Mouse (Mus musculus) hindbrain, embryonic 13.5 days (tissue): ENCODE data around the gene Tsnaxip1. TPM values are rescaled to one million over a fixed set of nuclear protein-coding genes. Genes with fewer than 3 reads are reported as not detected.
A peak's percentile ranks its signal among the peaks of the same experiment; 100 is the strongest.

Experiments
- ATAC-seq: fragments of 200-750 bp; cut with Nextera tagmentation; 2 replicates; pipeline ENCODE4 v1.8.0; 2017; ENCODE audit warnings: moderate TSS enrichment; ENCODE audit not compliant: low FRiP score
- H3K27ac ChIP-seq: fragments of 300-500 bp; sonication (generic); 2 replicates; pipeline ENCODE4 v1.5.1; 2015; ENCODE audit warnings: inconsistent platforms, mild to moderate bottlenecking, moderate library complexity
- H3K27me3 ChIP-seq: fragments of 300-500 bp; sonication (generic); 2 replicates; pipeline ENCODE4 v1.6.1; 2015; ENCODE audit warnings: mild to moderate bottlenecking, inconsistent platforms
- H3K36me3 ChIP-seq: fragments of 300-500 bp; sonication (generic); 2 replicates; pipeline ENCODE4 v1.6.1; 2015; ENCODE audit warnings: mild to moderate bottlenecking, inconsistent platforms
- H3K4me1 ChIP-seq: fragments of 300-500 bp; sonication (generic); replicated peaks from 2 replicates; pipeline ENCODE4 v1.6.1; 2015; ENCODE audit warnings: inconsistent platforms
- H3K4me2 ChIP-seq: fragments of 300-500 bp; sonication (generic); 2 replicates; pipeline ENCODE4 v1.6.1; 2015; ENCODE audit warnings: inconsistent platforms, mild to moderate bottlenecking, moderate library complexity
- H3K4me3 ChIP-seq: fragments of 300-500 bp; sonication (generic); 2 replicates; pipeline ENCODE4 v1.5.1; 2015; ENCODE audit warnings: mild to moderate bottlenecking, inconsistent platforms
- H3K9ac ChIP-seq: fragments of 300-500 bp; sonication (generic); 2 replicates; pipeline ENCODE4 v1.6.1; 2015; ENCODE audit warnings: mild to moderate bottlenecking, inconsistent platforms
- H3K9me3 ChIP-seq: fragments of 300-500 bp; sonication (generic); 2 replicates; pipeline ENCODE4 v1.6.1; 2016; ENCODE audit warnings: inconsistent platforms
- WGBS: fragments of 180-500 bp; shearing (Covaris S2); methylation state at CpG from one replicate; pipeline ENCODE4 v1.1.7; 2015; 5-methylcytosine and 5-hydroxymethylcytosine counted together
- polyA plus RNA-seq: library from polyadenylated mRNA; unstranded; fragments of >200 nt; fragmentation: Nextera tagmentation; extraction: Ambion mirVana; gene quantifications from 2 replicates; pipeline ENCODE4 v1.2.1, GENCODE M21; 2015

Gene Tsnaxip1
- polyA plus RNA-seq = 0.80 and 1.6 TPM in 2 replicates

DNA sequence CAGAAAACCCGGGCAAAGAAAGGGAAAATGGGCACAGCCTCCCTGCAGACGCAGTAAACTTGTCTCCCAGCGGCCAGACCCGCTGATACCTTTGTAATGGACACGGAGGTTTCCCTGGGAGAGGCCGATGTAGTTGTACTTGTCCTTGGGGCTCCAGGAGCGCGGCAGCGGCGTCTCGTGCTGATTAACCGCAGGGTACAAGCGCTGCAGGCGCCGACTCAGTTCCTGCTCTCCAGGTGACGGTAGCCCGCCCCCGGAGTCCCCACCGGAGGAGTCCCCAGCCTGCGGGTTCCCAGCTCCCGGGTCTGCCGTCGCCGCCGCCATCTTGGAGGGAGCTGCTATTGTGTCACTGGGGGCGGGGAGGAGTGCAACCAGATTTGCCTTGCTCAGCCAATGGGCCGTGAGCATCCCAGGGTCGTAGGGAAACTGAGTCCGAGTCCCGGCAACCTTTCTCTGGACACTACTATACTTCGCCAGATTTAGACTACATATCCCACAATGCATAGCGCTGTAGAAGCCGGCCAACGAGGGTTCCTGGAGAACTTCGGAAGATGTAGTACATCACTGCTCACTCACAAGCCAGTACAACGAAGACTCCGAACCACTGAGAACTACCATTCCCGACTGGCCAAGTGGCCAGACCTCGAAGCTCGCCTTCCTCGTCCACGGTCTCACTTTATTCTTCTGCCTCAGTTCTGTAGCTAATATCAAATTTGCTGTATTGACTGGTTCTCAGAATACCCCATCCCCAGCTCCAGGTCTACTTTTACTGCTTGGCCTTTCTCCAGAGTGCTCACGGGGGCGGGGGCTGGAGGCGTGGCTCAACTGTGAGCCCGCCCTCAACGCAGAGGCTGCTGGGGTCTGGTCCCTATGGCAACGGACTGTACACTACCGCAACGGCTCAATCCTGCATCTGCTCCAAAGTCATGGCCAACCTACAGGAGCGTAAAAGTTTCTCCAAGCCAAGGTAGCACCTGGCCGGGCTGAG lies at the start of gene Tsnaxip1, which contains the start of gene Ranbp10:
Tsnaxip1 (plus strand) TSS at position 871 of the 988 bp plus-strand sequence.
Ranbp10 (minus strand) TSS at position 490 of the 988 bp plus-strand sequence.
- peaks cover 28% of the 10 kb centered on the region for H3K4me1 ChIP-seq
- ATAC-seq = peak; percentile 99
- peaks cover 26% of the 10 kb centered on the region for H3K36me3 ChIP-seq
- H3K4me2 ChIP-seq = peak within 1 kb of the TSS; percentile 98
- H3K27me3 ChIP-seq = no peaks in the 10 kb centered on the region
- H3K9me3 ChIP-seq = no peaks in the 10 kb centered on the region
- H3K9ac ChIP-seq = peak within 1 kb of the TSS; percentile 96
- H3K27ac ChIP-seq = peak within 1 kb of the TSS; percentile 85
- peak within 1 kb of the TSS; percentile 97 for H3K4me3 ChIP-seq
- WGBS = under 1% methylated on average over 52 of the region's 52 CpGs

- WGBS = 92% methylated on average over 2 of the region's 2 CpGs
- H3K9ac ChIP-seq = no peak overlapping the region
- H3K4me2 ChIP-seq = no peak overlapping the region
- H3K4me3 ChIP-seq = no peak overlapping the region
- H3K4me1 ChIP-seq = no peaks in the 10 kb centered on the region
- ATAC-seq = no peak
- H3K36me3 ChIP-seq = peaks cover 94% of the 10 kb centered on the region
- no peak overlapping the region for H3K27ac ChIP-seq
- H3K9me3 ChIP-seq = no peaks in the 10 kb centered on the region
- H3K27me3 ChIP-seq = no peaks in the 10 kb centered on the region
Measured at GRCm38 (mm10) chr8:105777833-105778232, 49.7 kb upstream of the Tsnaxip1 start.

DNA sequence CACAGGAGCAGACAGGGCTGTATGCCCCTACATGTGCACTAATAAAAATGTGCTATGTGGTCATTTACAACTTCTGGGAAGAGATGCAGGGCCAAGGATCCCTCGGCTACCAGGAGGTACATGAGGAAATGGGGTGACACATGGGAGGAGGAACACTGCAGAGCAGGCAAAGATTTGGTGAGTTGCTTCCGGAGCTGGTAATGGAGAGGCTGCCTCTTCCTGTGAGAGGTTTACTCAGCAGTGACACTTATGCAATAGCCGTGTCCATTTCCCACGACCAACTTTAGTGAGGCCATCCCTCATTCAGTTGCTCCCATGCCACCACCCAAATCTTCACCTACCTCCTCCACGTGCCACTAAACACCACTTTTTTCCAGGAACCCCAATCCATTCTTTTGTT lies 47.2 kb upstream of the Tsnaxip1 start:
- no peak overlapping the region for H3K4me3 ChIP-seq
- 94% methylated on average over 5 of the region's 5 CpGs for WGBS
- H3K4me1 ChIP-seq = no peaks in the 10 kb centered on the region
- H3K27ac ChIP-seq = no peak overlapping the region
- H3K9me3 ChIP-seq = no peaks in the 10 kb centered on the region
- H3K9ac ChIP-seq = no peak overlapping the region
- no peaks in the 10 kb centered on the region for H3K27me3 ChIP-seq
- H3K4me2 ChIP-seq = no peak overlapping the region
- no peak for ATAC-seq
- H3K36me3 ChIP-seq = peaks cover 85% of the 10 kb centered on the region

- no peak overlapping the region for H3K4me2 ChIP-seq
- H3K9ac ChIP-seq = no peak overlapping the region
- no peak for ATAC-seq
- no peak overlapping the region for H3K4me3 ChIP-seq
- H3K27me3 ChIP-seq = no peaks in the 10 kb centered on the region
- H3K27ac ChIP-seq = no peak overlapping the region
- H3K4me1 ChIP-seq = peaks cover 7% of the 10 kb centered on the region; the same call in 1 of the 2 replicates
- no peaks in the 10 kb centered on the region for H3K9me3 ChIP-seq
- H3K36me3 ChIP-seq = peaks cover 26% of the 10 kb centered on the region
- WGBS = 92% methylated on average over 2 of the region's 2 CpGs
Measured at GRCm38 (mm10) chr8:105788241-105788640, 39.3 kb upstream of the Tsnaxip1 start.

- Histone ChIP-seq H3K36me3 (peaks cover 22% of the 10 kb centered on the region), H3K9me3 (no peaks in the 10 kb centered on the region), H3K27ac (no peak overlapping the region), H3K9ac (no peak overlapping the region), H3K4me2 (no peak overlapping the region), H3K4me3 (no peak overlapping the region), H3K4me1 (peaks cover 7% of the 10 kb centered on the region; the same call in 1 of the 2 replicates), H3K27me3 (no peaks in the 10 kb centered on the region)
- no peak for ATAC-seq
- whole genome bisulfite sequencing = 74% methylated on average over 4 of the region's 4 CpGs
Measured at GRCm38 (mm10) chr8:105788927-105789326, 38.6 kb upstream of the Tsnaxip1 start.

DNA sequence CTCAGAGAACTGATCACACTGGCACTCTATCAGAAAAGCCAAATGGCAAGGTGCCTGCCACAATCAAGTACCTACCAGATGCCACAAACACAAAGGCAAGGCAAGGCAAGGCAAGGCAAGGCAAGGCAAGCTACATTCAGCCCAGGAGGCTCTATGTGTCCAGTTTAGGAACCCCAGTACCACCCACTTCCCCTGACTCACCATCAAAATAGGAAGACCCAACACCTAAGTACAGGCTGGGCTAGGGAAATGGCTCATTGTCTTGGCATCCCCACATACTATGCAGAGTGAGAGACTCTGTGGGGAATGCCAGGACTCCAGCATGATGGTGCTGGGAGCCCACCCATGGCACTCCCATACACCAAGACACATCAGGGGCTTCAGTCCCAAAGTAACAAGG lies 37.9 kb upstream of the Tsnaxip1 start:
- no peak overlapping the region for H3K4me2 ChIP-seq
- ATAC-seq = no peak
- peaks cover 11% of the 10 kb centered on the region; the same call in 1 of the 2 replicates for H3K4me1 ChIP-seq
- peaks cover 19% of the 10 kb centered on the region for H3K36me3 ChIP-seq
- H3K9ac ChIP-seq = no peak overlapping the region
- H3K27me3 ChIP-seq = no peaks in the 10 kb centered on the region
- H3K27ac ChIP-seq = no peak overlapping the region
- H3K4me3 ChIP-seq = no peak overlapping the region
- no peaks in the 10 kb centered on the region for H3K9me3 ChIP-seq

GRCm38 (mm10) chr8:105793331-105793730 lies 34.2 kb upstream of the Tsnaxip1 start:
- Histone ChIP-seq H3K9me3 (no peaks in the 10 kb centered on the region), H3K9ac (no peak overlapping the region), H3K36me3 (0 out of 2 replicates have a peak, but pooled peaks cover 6% of the 10 kb centered on the region), H3K4me2 (no peak overlapping the region), H3K27me3 (no peaks in the 10 kb centered on the region), H3K4me3 (no peak overlapping the region), H3K27ac (no peak overlapping the region), H3K4me1 (peaks cover 5% of the 10 kb centered on the region; the same call in 1 of the 2 replicates)
- ATAC-seq = no peak
- 90% methylated on average over 1 of the region's 1 CpGs for WGBS

GRCm38 (mm10) chr8:105794009-105794598 lies 33.4 kb upstream of the Tsnaxip1 start:
- no peak overlapping the region for H3K27ac ChIP-seq
- ATAC-seq = no peak
- H3K4me3 ChIP-seq = no peak overlapping the region
- no peak overlapping the region for H3K4me2 ChIP-seq
- WGBS = 86% methylated on average over 3 of the region's 3 CpGs
- no peaks in the 10 kb centered on the region for H3K9me3 ChIP-seq
- peaks cover 12% of the 10 kb centered on the region for H3K4me1 ChIP-seq
- H3K27me3 ChIP-seq = no peaks in the 10 kb centered on the region
- H3K9ac ChIP-seq = no peak overlapping the region
- H3K36me3 ChIP-seq = 0 out of 2 replicates have a peak, but pooled peaks cover 11% of the 10 kb centered on the region

GRCm38 (mm10) chr8:105795785-105796184 lies 31.7 kb upstream of the Tsnaxip1 start:
- no peaks in the 10 kb centered on the region for H3K27me3 ChIP-seq
- 100% methylated on average over 1 of the region's 1 CpGs for WGBS
- H3K4me1 ChIP-seq = peaks cover 18% of the 10 kb centered on the region
- no peak overlapping the region for H3K4me3 ChIP-seq
- H3K27ac ChIP-seq = no peak overlapping the region
- no peak for ATAC-seq
- no peaks in the 10 kb centered on the region for H3K9me3 ChIP-seq
- H3K36me3 ChIP-seq = 0 out of 2 replicates have a peak, but pooled peaks cover 11% of the 10 kb centered on the region
- H3K4me2 ChIP-seq = no peak overlapping the region
- no peak overlapping the region for H3K9ac ChIP-seq

GRCm38 (mm10) chr8:105798408-105798807 lies 29.1 kb upstream of the Tsnaxip1 start:
- no peak overlapping the region for H3K27ac ChIP-seq
- H3K9ac ChIP-seq = no peak overlapping the region
- peaks cover 18% of the 10 kb centered on the region for H3K4me1 ChIP-seq
- ATAC-seq = no peak
- 97% methylated on average over 5 of the region's 5 CpGs for WGBS
- H3K36me3 ChIP-seq = 0 out of 2 replicates have a peak, but pooled peaks cover 11% of the 10 kb centered on the region
- no peak overlapping the region for H3K4me3 ChIP-seq
- H3K9me3 ChIP-seq = no peaks in the 10 kb centered on the region
- no peak overlapping the region for H3K4me2 ChIP-seq
- no peaks in the 10 kb centered on the region for H3K27me3 ChIP-seq

GRCm38 (mm10) chr8:105799091-105799812 lies 28.3 kb upstream of the Tsnaxip1 start:
- peaks cover 17% of the 10 kb centered on the region for H3K4me1 ChIP-seq
- 0 out of 2 replicates have a peak, but pooled peaks cover 14% of the 10 kb centered on the region for H3K36me3 ChIP-seq
- H3K9me3 ChIP-seq = no peaks in the 10 kb centered on the region
- WGBS = 57% methylated on average over 8 of the region's 8 CpGs
- ATAC-seq = no peak
- H3K9ac ChIP-seq = no peak overlapping the region
- no peak overlapping the region for H3K4me3 ChIP-seq
- H3K27ac ChIP-seq = no peak overlapping the region; the same call in 1 of the 2 replicates
- H3K4me2 ChIP-seq = no peak overlapping the region
- H3K27me3 ChIP-seq = no peaks in the 10 kb centered on the region
